Mouse (Mus musculus) E14TG2a.4 (cell line): ENCODE data around the gene Chd3.

Source experiments
- H3K27me3 ChIP-seq: 2 replicates; pipeline ENCODE4 v1.6.1; 2014; ENCODE audit warnings: low read length, control low read depth; ENCODE audit not compliant: insufficient read depth
- H3K36me3 ChIP-seq: 2 replicates; pipeline ENCODE4 v1.6.1; 2014; ENCODE audit warnings: low read length, control low read depth; ENCODE audit not compliant: insufficient read depth
- H3K4me1 ChIP-seq: replicated peaks from 2 replicates; pipeline ENCODE4 v1.6.1; 2014; ENCODE audit warnings: low read depth, low read length, control low read depth
- H3K4me3 ChIP-seq: replicated peaks from 2 replicates; pipeline ENCODE4 v1.5.1; 2014; ENCODE audit warnings: mild to moderate bottlenecking, low read length
- H3K9me3 ChIP-seq: 2 replicates; pipeline ENCODE4 v1.6.1; 2014; ENCODE audit warnings: low read length, control low read depth
- CTCF ChIP-seq: conservative IDR thresholded peaks from 2 replicates; pipeline ENCODE4 v1.5.1; 2014; ENCODE audit warnings: low read length
- NANOG ChIP-seq: IDR thresholded peaks from 2 replicates; pipeline ENCODE4 v1.6.1; 2014; ENCODE audit warnings: borderline replicate concordance, low read length, mixed read lengths
- POU5F1 ChIP-seq: IDR thresholded peaks from 2 replicates; pipeline ENCODE4 v1.6.1; 2014; ENCODE audit warnings: low read length, borderline replicate concordance

Chd3 gene

DNA sequence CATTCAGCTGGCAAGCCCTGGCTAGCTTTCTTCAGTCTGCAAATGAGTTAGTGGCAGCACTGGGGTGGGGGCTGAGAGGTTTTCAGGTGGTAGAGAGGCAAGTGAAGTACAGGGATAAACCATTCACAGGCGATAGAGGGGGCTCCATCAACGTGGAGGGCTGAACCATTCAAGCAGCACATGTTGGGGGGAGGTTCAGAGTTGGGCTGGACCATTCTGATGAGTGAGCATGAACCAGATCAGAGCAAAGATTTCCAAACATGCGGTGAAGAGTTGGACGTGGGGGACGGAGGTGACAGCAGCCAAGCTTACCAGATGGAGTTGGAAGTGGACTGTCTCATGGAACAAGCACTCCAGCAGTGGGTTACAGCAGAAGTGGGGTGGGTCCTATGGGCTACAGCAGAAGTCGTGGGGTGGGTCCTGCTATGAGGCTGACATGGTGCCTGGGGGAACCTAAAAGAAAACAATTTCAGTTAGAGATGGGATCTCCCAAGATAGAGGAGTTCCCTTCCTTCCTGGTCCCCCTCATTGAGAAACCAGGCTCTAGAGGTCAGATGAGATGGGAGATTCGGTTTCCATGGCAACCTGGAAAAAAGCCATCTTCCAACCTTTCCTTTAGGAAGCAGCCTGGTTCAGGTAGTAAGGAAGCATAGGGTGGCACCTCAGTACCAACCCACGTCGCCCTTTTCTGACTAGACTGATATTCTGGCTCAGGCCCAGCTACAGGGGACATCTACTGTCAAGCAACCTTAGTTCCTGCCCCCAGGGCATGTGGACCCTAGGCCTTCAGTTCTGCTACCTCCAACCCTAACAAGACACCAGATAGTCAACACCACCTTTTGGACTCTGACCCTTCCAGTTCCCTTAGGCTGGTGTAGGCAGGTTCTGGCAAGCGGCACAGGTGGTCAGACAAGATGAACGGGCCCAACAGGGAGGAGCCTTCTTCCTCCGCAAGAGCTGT is 44.3 kb upstream of the Chd3 start, which contains the start of gene Kdm6b:
Gene Kdm6b, minus strand, starts transcription at position 455 of the 961 bp plus-strand sequence.
- H3K4me1 ChIP-seq = peaks cover 71% of the 10 kb centered on the region
- no peak for TF ChIP-seq NANOG
- TF ChIP-seq POU5F1 = no peak
- no peak for TF ChIP-seq CTCF
- peaks cover 11% of the 10 kb centered on the region for H3K36me3 ChIP-seq
- H3K4me3 ChIP-seq = peak within 1 kb of the TSS; percentile 88
- H3K27me3 ChIP-seq = peaks cover 8% of the 10 kb centered on the region
- no peaks in the 10 kb centered on the region for H3K9me3 ChIP-seq

DNA sequence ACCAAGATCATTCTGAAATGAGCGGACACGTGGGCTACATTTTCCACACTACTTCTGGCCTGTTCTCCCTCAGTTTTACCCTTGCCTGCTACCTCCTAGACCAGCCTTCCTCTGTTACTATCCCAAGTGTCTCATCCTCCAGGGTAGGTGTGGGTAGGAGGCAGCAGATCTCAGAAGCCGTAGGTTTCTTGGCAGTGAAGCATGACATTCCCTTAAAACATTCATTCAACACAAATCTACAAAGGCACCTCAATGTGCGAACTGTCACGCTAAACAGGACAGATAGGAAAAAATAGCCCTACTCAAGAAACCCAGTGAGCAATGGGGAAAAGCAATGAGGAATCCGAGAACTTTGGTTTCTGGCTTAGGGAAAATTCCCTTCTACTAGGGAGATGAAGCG is 43.3 kb upstream of the Chd3 start:
- no peak for TF ChIP-seq CTCF
- TF ChIP-seq POU5F1 = no peak
- TF ChIP-seq NANOG = no peak

DNA sequence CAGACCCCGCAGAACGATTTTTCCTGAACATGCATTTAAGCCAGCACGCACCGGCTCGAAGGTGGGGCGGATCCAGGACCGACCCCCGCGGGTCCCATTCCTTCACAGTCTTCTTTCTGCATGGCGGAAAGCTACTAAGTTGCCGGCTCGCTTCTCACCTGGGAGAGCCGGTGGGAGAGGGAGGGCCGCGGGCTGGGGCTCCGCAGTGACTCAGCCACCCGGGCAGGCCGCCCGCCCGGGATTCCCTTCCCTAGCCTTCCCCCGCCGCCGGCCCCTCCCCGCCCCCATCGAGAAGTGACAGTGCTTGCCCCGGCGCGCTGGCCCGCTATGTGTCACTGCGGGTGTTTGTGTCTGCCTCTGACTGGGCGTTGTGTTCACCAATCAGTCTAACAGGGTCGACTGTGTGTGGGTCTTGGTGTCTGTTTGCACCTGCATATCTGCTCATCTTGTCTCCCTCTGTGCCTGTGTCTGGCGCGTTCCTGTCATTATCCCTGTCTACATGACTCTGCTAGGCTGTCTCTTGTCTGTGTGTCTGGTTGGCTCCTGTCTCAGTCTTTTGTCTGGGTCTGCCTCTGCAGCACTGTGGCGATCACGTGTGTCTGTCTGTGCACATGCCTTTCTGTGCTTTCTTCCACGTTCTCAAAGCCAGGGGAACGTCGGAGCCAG is 42.5 kb upstream of the Chd3 start:
- H3K4me3 ChIP-seq = peak overlapping the region; percentile 88
- H3K36me3 ChIP-seq = peaks cover 26% of the 10 kb centered on the region
- H3K9me3 ChIP-seq = no peaks in the 10 kb centered on the region
- peaks cover 8% of the 10 kb centered on the region for H3K27me3 ChIP-seq
- peaks cover 75% of the 10 kb centered on the region for H3K4me1 ChIP-seq
- TF ChIP-seq NANOG = no peak

More for the DNA sequence above, 43.3 kb upstream of the Chd3 start:
- peaks cover 72% of the 10 kb centered on the region for H3K4me1 ChIP-seq
- H3K27me3 ChIP-seq = peaks cover 8% of the 10 kb centered on the region
- H3K9me3 ChIP-seq = no peaks in the 10 kb centered on the region
- peaks cover 18% of the 10 kb centered on the region for H3K36me3 ChIP-seq
- H3K4me3 ChIP-seq = peak overlapping the region; percentile 88

DNA sequence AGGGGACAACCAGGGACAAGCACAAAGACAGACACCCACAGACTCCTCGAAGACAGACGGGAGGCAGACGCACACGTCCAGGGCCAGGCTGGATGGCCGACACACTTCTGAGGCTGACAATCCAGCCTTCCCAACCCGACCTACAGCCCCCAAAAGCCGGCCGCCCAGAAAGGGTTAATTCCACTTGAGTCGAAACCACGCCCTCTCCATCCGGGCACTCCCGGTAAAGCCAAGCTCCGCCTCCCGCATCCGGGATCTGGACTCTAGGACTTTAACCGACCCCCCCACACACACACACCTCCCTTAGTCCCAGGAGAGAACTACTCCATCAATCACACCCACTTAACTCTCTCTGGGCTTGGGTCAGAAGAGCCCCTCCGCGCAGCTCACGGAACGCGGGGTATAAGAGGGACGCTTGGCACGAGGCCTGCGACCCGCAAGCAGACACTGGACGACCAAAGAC is 41.9 kb upstream of the Chd3 start:
- peaks cover 8% of the 10 kb centered on the region for H3K27me3 ChIP-seq
- H3K4me3 ChIP-seq = peak overlapping the region; percentile 88
- TF ChIP-seq CTCF = no peak
- no peak for TF ChIP-seq NANOG
- TF ChIP-seq POU5F1 = no peak
- H3K36me3 ChIP-seq = peaks cover 31% of the 10 kb centered on the region
- H3K9me3 ChIP-seq = no peaks in the 10 kb centered on the region
- H3K4me1 ChIP-seq = peaks cover 76% of the 10 kb centered on the region

DNA sequence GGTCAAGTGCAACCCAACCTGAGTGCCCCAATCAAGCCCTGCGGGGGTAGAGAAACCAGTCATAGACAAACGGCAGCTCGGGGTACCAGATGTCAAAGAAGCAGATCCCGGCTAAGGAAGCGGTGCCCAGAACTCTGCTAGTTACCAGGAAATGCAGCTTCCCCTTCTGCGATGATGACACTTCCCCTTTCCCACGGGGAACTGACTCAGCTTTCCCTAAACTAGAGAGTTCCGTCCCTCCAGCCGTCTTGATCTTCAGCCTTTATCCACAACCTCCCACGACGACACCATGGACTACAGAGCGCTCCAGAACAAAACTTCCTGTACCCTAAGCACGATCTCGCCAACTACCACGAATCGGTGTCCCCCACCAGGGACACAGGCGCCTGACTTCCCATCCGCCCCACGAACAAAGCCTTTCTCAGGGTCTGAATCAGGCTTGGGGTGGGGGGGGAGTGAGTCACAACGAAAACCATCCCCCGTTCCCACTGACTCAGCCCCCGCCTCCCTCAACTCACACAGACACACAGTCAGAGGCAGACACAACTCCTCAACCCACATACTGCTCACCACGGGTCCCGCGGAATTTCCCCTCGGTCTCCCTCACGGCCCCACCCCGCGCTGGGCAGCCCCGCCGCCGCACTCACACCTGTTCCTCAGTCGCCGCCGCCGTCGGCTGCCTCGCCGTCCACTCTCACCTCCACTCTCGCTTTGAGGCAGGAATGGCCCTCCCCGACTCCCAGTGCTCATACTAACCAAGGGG is 41.3 kb upstream of the Chd3 start:
- H3K4me1 ChIP-seq = peaks cover 80% of the 10 kb centered on the region
- H3K9me3 ChIP-seq = no peaks in the 10 kb centered on the region
- peaks cover 8% of the 10 kb centered on the region for H3K27me3 ChIP-seq
- peaks cover 37% of the 10 kb centered on the region for H3K36me3 ChIP-seq
- peak overlapping the region; percentile 88 for H3K4me3 ChIP-seq
- no peak for TF ChIP-seq POU5F1
- no peak for TF ChIP-seq CTCF
- TF ChIP-seq NANOG = no peak

DNA sequence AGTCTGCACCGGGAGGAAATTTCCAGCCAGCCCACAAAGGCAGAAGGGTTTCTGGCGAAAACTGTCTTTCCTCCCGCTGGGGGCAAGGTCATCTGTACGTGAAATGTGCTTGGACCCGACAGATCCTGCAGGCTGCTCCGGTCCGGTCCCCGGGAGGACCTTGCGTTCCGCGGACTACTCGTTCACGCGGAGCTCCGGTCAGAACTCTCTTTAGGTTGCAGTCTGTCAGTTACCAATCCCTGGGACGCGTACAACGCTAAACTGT is 40.8 kb upstream of the Chd3 start:
- H3K36me3 ChIP-seq = peaks cover 42% of the 10 kb centered on the region
- H3K4me3 ChIP-seq = peak overlapping the region; percentile 88
- no peaks in the 10 kb centered on the region for H3K9me3 ChIP-seq
- H3K27me3 ChIP-seq = peaks cover 8% of the 10 kb centered on the region
- H3K4me1 ChIP-seq = peaks cover 80% of the 10 kb centered on the region
- TF ChIP-seq NANOG (no peak), POU5F1 (no peak), CTCF (no peak)

DNA sequence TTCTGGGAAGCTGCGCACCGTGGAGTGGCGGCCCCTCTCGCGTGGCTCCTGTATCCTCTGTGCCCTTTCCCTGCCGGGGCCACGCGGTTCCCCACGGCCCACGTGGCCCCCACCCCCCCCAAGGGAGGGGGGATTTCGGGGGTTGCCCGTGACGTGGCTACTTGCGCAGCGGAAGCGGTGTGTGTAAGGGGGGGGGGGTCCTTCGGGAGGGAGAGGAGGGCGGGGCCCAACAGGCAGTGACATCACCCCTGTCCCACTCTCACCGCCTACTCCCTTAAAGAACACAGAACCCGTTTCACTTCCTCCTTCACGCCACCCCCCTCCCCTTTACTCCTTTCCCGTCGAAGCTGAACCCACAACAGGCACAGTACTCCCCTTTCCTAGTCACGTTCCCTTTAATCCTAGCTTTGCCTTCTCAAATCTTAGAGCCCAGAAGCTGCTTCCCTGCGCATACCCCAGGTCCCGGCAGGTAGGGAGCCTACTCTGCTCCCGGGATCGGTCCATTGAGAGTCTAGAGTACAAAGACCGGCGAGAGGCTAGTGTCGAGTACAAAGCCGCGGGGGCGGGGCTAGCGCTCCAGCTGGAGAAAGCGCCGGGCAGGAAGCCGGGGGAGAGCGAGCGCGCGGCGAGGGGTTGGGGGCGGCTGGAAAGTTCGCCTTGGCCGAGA is 40.3 kb upstream of the Chd3 start:
- Histone ChIP-seq H3K4me3 (peak overlapping the region; percentile 88), H3K36me3 (peaks cover 47% of the 10 kb centered on the region), H3K4me1 (peaks cover 80% of the 10 kb centered on the region), H3K9me3 (no peaks in the 10 kb centered on the region), H3K27me3 (peaks cover 10% of the 10 kb centered on the region)
- TF ChIP-seq CTCF = no peak
- no peak for TF ChIP-seq POU5F1
